Mouse (Mus musculus) 3134 (cell line): ENCODE results near the gene H1foo.

ENCODE experiments used
- DNase-seq: peaks from one replicate; pipeline ENCODE4 v3.0.0-alpha.2; 2011; ENCODE audit warnings: low spot score; ENCODE audit not compliant: insufficient read length; ENCODE audit errors: extremely low read depth

Gene H1foo

GRCm38 (mm10) chr6:115944638-115945037 lies at the start of gene H1foo:
H1foo (plus strand) TSS chr6:115944938.
- DNase-seq: no peak

GRCm38 (mm10) chr6:115896346-115896745 lies 48.4 kb upstream of the H1foo start:
- no peak for DNase-seq

- peak; percentile 70 for DNase-seq
These were observed 47.6 kb upstream of the H1foo start for GRCm38 (mm10) chr6:115897117-115897516.

GRCm38 (mm10) chr6:115897926-115898520 lies 46.7 kb upstream of the H1foo start:
- no peak for DNase-seq

GRCm38 (mm10) chr6:115901062-115901461 lies 43.7 kb upstream of the H1foo start:
- peak; percentile 81 for DNase-seq

GRCm38 (mm10) chr6:115901489-115901931 lies 43.2 kb upstream of the H1foo start:
- peak; percentile 82 for DNase-seq

- DNase-seq: no peak
These were observed 42.2 kb upstream of the H1foo start for GRCm38 (mm10) chr6:115902545-115902944.

- no peak for DNase-seq
These were observed 39.2 kb upstream of the H1foo start for GRCm38 (mm10) chr6:115905568-115905967.

- DNase-seq: peak; percentile 45
These were observed 38.3 kb upstream of the H1foo start for GRCm38 (mm10) chr6:115906455-115906854.

- DNase-seq: no peak
These were observed 37.9 kb upstream of the H1foo start for GRCm38 (mm10) chr6:115906871-115907270.

- DNase-seq: no peak
These were observed 36.2 kb upstream of the H1foo start for GRCm38 (mm10) chr6:115908421-115908982.

- DNase-seq: no peak
These were observed 35.7 kb upstream of the H1foo start for GRCm38 (mm10) chr6:115909052-115909451.

GRCm38 (mm10) chr6:115909940-115910339 lies 34.8 kb upstream of the H1foo start:
- no peak for DNase-seq

GRCm38 (mm10) chr6:115911763-115912162 lies 33.0 kb upstream of the H1foo start:
- no peak for DNase-seq

- no peak for DNase-seq
These were observed 31.3 kb upstream of the H1foo start for GRCm38 (mm10) chr6:115913482-115913881.

GRCm38 (mm10) chr6:115914511-115915202 lies 30.1 kb upstream of the H1foo start:
- no peak for DNase-seq

- DNase-seq: no peak
These were observed 28.9 kb upstream of the H1foo start for GRCm38 (mm10) chr6:115915601-115916445.

- no peak for DNase-seq
These were observed 28.1 kb upstream of the H1foo start for GRCm38 (mm10) chr6:115916611-115917010.

- DNase-seq: no peak
These were observed 26.1 kb upstream of the H1foo start for GRCm38 (mm10) chr6:115918615-115919014.

- no peak for DNase-seq
These were observed 24.9 kb upstream of the H1foo start for GRCm38 (mm10) chr6:115919876-115920275.

- no peak for DNase-seq
These were observed 19.9 kb upstream of the H1foo start for GRCm38 (mm10) chr6:115924829-115925228.
